Comparison of ENCODE assay signal across 9 mouse cellular contexts in the genomic region with DNA sequence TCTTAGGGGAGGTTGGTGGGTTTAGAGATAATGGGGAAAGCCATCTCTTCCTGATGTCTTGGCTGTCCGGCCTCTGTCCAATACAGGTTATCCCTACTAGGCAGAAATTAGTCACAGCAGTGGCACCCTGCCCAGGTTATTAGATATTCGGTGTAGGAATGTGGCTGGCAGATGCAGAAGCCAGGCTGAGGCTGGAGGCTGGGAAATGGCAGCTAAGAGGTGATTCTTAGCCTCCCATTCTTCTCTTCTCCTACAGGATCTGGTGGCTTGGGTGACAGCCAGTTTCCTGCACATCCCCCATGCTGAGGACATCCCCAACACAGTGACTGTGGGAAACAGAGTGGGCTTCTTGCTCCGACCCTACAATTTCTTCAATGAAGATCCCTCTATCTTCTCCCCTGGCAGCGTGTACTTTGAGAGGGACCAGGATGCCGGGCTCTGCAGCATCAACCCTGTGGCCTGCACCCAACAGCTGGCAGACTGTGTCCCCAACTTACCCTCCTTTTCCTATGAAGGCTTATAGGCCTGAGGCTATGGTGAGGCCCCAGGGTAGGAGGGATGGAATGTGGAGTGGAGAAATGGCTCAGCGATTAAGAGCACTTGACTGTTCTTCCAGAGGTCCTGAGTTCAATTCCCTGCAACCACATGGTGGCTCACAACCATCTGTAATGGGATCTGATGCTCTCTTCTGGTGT. TPM values are rescaled to one million over a fixed set of nuclear protein-coding genes. Genes with fewer than 3 reads are reported as not detected.
A peak's percentile ranks its signal among the peaks of the same experiment; 100 is the strongest.
DNase-seq lines count a peak whose midpoint lies in the region; ATAC-seq and TF ChIP-seq lines count a peak whose summit lies in the region.
"Had no signal": no experiment of that assay in that cellular context is flagged by ENCODE, and none has a peak within 500 bp of the region (broad histone marks: within the 10 kb centered on the region; RNA-seq: fewer than 3 reads in every experiment).

No protein-coding gene starts in this region.

- H3K4me2 ChIP-seq in forebrain, postnatal 0 days (ENCODE audit: low read depth), result no peak overlapping the region
- H3K4me2 ChIP-seq: hindbrain, embryonic 13.5 days; limb, embryonic 13.5 days had no signal

- H3K9ac ChIP-seq in forebrain, postnatal 0 days, result no peak overlapping the region
- H3K9ac ChIP-seq: hindbrain, embryonic 13.5 days had no signal

- H3K4me3 ChIP-seq in forebrain, postnatal 0 days (ENCODE audit: low read depth, low read length), result no peak overlapping the region
- H3K4me3 ChIP-seq: hindbrain, embryonic 13.5 days; limb, embryonic 13.5 days had no signal

- intact Hi-C loops in left cerebral cortex, postnatal 25 days (cut with DNase I), result no loop called here

- no peaks in the 10 kb centered on the region for H3K9me3 ChIP-seq in forebrain, postnatal 0 days (ENCODE audit: low read length)
- H3K9me3 ChIP-seq: hindbrain, embryonic 13.5 days; limb, embryonic 13.5 days had no signal

- DNase-seq in layer of hippocampus, adult 11-12 months (ENCODE audit: low spot score), result peak; percentile 39
- no peak for DNase-seq in layer of hippocampus, adult 9-10 months (ENCODE audit: low spot score)
- peak; percentile 83 for DNase-seq in adrenal gland, postnatal 14 days
- DNase-seq in heart, adult 8-10 months (ENCODE audit: low spot score), result peak; percentile 34
- peak; percentile 20 to 62 for DNase-seq in left cerebral cortex, postnatal 25 days (ENCODE audit: low spot score in 2 of 2)
- DNase-seq in forebrain, postnatal 0 days, result no peak
- DNase-seq in ovary, postnatal 10 days (ENCODE audit: low spot score), result no peak

- H3K27me3 ChIP-seq in forebrain, postnatal 0 days (ENCODE audit: insufficient read depth, low read length), result no peaks in the 10 kb centered on the region
- H3K27me3 ChIP-seq: hindbrain, embryonic 13.5 days; limb, embryonic 13.5 days had no signal

- H3K36me3 ChIP-seq in forebrain, postnatal 0 days (ENCODE audit: insufficient read depth), result peaks cover 12% of the 10 kb centered on the region

- no peaks in the 10 kb centered on the region for H3K4me1 ChIP-seq in forebrain, postnatal 0 days (ENCODE audit: insufficient read depth)
- H3K4me1 ChIP-seq: limb, embryonic 13.5 days had no signal

- no peak for ATAC-seq in forebrain, postnatal 0 days

- no peak overlapping the region for H3K27ac ChIP-seq in forebrain, postnatal 0 days (ENCODE audit: low read depth, low read length)
- H3K27ac ChIP-seq: hindbrain, embryonic 13.5 days; limb, embryonic 13.5 days had no signal

- TF ChIP-seq CTCF in forebrain, postnatal 0 days (IDR thresholded peaks at IDR 0.05; ENCODE audit: low read depth), result no peak

- WGBS in forebrain, postnatal 0 days, result 71% methylated on average over 6 of the region's 6 CpGs

RNA-seq across cellular contexts. Expression of a gene that starts 1.3 kb away (rescaled TPM):
- total RNA-seq in adrenal gland, postnatal 14 days (2021), result 125 and 168 TPM in 2 replicates
- total RNA-seq in heart, adult 8-10 months (2022), result 1 to 10 TPM; 7.1 to 9.2 (median 8.5) TPM
- under 1 TPM; 0.69 to 0.73 TPM for total RNA-seq in left cerebral cortex, postnatal 25 days (2021)
- 0.31 and 0.43 TPM in 2 replicates for total RNA-seq in forebrain, postnatal 0 days (2014; rRNA removed)
- polyA plus RNA-seq in forebrain, postnatal 0 days (2015; fragmentation: Nextera tagmentation; extraction: Ambion mirVana), result 0.05 and 0.08 TPM in 2 replicates
- polyA plus RNA-seq: hindbrain, embryonic 13.5 days had no signal

RNA-seq across cellular contexts. Expression of a gene that starts 4.2 kb away (rescaled TPM):
- 7.3 and 10.2 TPM in 2 replicates for total RNA-seq in adrenal gland, postnatal 14 days (2021)
- 1 to 10 TPM; 1.4 to 1.9 (median 1.7) TPM for total RNA-seq in heart, adult 8-10 months (2022)
- 1 to 10 TPM; 4.8 to 7.4 TPM for total RNA-seq in left cerebral cortex, postnatal 25 days (2021)
- total RNA-seq in forebrain, postnatal 0 days (2014; rRNA removed), result 2.7 and 4.4 TPM in 2 replicates
- 0.42 and 0.87 TPM in 2 replicates for polyA plus RNA-seq in forebrain, postnatal 0 days (2015; fragmentation: Nextera tagmentation; extraction: Ambion mirVana)

RNA-seq across cellular contexts. Expression of a gene that starts 13.1 kb away (rescaled TPM):
- 148 and 152 TPM in 2 replicates for total RNA-seq in adrenal gland, postnatal 14 days (2021)
- total RNA-seq in heart, adult 8-10 months (2022), result 10 to 100 TPM; 66.4 to 85.0 (median 73.6) TPM
- 100 to 1,000 TPM; 114 to 116 TPM for total RNA-seq in left cerebral cortex, postnatal 25 days (2021)
- total RNA-seq in forebrain, postnatal 0 days (2014; rRNA removed), result 70.7 and 80.9 TPM in 2 replicates
- polyA plus RNA-seq in forebrain, postnatal 0 days (2015; fragmentation: Nextera tagmentation; extraction: Ambion mirVana), result 78.2 and 88.0 TPM in 2 replicates

RNA-seq across cellular contexts. Expression of a gene that starts 27.0 kb away (rescaled TPM):
- 135 and 147 TPM in 2 replicates for total RNA-seq in adrenal gland, postnatal 14 days (2021)
- 100 to 1,000 TPM in 2 of 4 experiments, 10 to 100 TPM in 2; 78.6 to 116 (median 100) TPM for total RNA-seq in heart, adult 8-10 months (2022)
- total RNA-seq in left cerebral cortex, postnatal 25 days (2021), result 100 to 1,000 TPM; 213 to 229 TPM
- total RNA-seq in forebrain, postnatal 0 days (2014; rRNA removed), result 107 and 177 TPM in 2 replicates
- polyA plus RNA-seq in forebrain, postnatal 0 days (2015; fragmentation: Nextera tagmentation; extraction: Ambion mirVana), result 133 and 145 TPM in 2 replicates

RNA-seq across cellular contexts. Expression of a gene that starts 38.3 kb away (rescaled TPM):
- total RNA-seq in adrenal gland, postnatal 14 days (2021), result 8.4 and 26.4 TPM in 2 replicates
- total RNA-seq in heart, adult 8-10 months (2022), result not detected
- under 1 TPM in 1 of 2 experiments, not detected in 1; 0.14 TPM for total RNA-seq in left cerebral cortex, postnatal 25 days (2021)
- not detected in 2 replicates for total RNA-seq in forebrain, postnatal 0 days (2014; rRNA removed)
- not detected in 2 replicates for polyA plus RNA-seq in forebrain, postnatal 0 days (2015; fragmentation: Nextera tagmentation; extraction: Ambion mirVana)
- polyA plus RNA-seq: hindbrain, embryonic 13.5 days; limb, embryonic 13.5 days had no signal

Comparison
In these comparisons a context has a peak if more than half of its experiments do, and no peak if none do; other contexts are left out.
1. DNase-seq: peak in layer of hippocampus, adult 11-12 months (single experiment), adrenal gland, postnatal 14 days (single experiment), heart, adult 8-10 months (single experiment) and left cerebral cortex, postnatal 25 days (2 of 2); none in layer of hippocampus, adult 9-10 months (single experiment), forebrain, postnatal 0 days (single experiment) and ovary, postnatal 10 days (single experiment).
2. RNA of a gene that starts 1.3 kb away (total RNA-seq): 125 to 168 TPM in adrenal gland, postnatal 14 days; 7.1 to 9.2 TPM in heart, adult 8-10 months, 0.69 to 0.73 TPM in left cerebral cortex, postnatal 25 days and 0.31 to 0.43 TPM in forebrain, postnatal 0 days; every median in the first group is over 10 times any median in the second.